Mouse (Mus musculus): ENCODE measurements at regions not wholly inside any gene's neighbourhood (a gene's known extent, or its start where the extent isn't known, plus 50 kb on each side); places are given as distances from the start of the nearest gene placed in this dataset.

- DNase-seq (ENCODE audit: low spot score) = no peak
Observed at GRCm38 (mm10) chr13:107539867-107540266, 504.4 kb upstream of the Smim15 start.

- DNase-seq (ENCODE audit: low spot score) = no peak
Observed at GRCm38 (mm10) chr13:107539326-107539725, 504.9 kb upstream of the Smim15 start.

GRCm38 (mm10) chr13:107535213-107535612, 509.0 kb upstream of the Smim15 start:
- DNase-seq (ENCODE audit: low spot score) = no peak

GRCm38 (mm10) chr13:107533323-107533722, 510.9 kb upstream of the Smim15 start:
- DNase-seq (ENCODE audit: low spot score) = no peak

GRCm38 (mm10) chr13:107531528-107531927, 509.6 kb upstream of the Kif2a start:
- DNase-seq (ENCODE audit: low spot score) = no peak

- DNase-seq (ENCODE audit: low spot score) = no peak
Observed at GRCm38 (mm10) chr13:107531026-107531425, 509.1 kb upstream of the Kif2a start.

- no peak for DNase-seq (ENCODE audit: low spot score)
Observed at GRCm38 (mm10) chr13:107530392-107530791, 508.5 kb upstream of the Kif2a start.

- no peak for DNase-seq (ENCODE audit: low spot score)
Observed at GRCm38 (mm10) chr13:107528724-107529456, 507.0 kb upstream of the Kif2a start.

GRCm38 (mm10) chr13:107522942-107523341, 501.0 kb upstream of the Kif2a start:
- no peak for DNase-seq (ENCODE audit: low spot score)

- no peak for DNase-seq (ENCODE audit: low spot score)
Observed at GRCm38 (mm10) chr13:107514236-107514635, 492.3 kb upstream of the Kif2a start.

GRCm38 (mm10) chr13:107513274-107514146, 491.6 kb upstream of the Kif2a start:
- no peak for DNase-seq (ENCODE audit: low spot score)

- DNase-seq (ENCODE audit: low spot score) = no peak
Observed at GRCm38 (mm10) chr13:107507336-107507735, 485.4 kb upstream of the Kif2a start.

GRCm38 (mm10) chr13:107506832-107507231, 484.9 kb upstream of the Kif2a start:
- no peak for DNase-seq (ENCODE audit: low spot score)

GRCm38 (mm10) chr13:107505318-107505717, 483.4 kb upstream of the Kif2a start:
- DNase-seq (ENCODE audit: low spot score) = no peak

- no peak for DNase-seq (ENCODE audit: low spot score)
Observed at GRCm38 (mm10) chr13:107502261-107502660, 480.3 kb upstream of the Kif2a start.

GRCm38 (mm10) chr13:107500776-107501489, 479.0 kb upstream of the Kif2a start:
- DNase-seq (ENCODE audit: low spot score) = no peak

GRCm38 (mm10) chr13:107499296-107499695, 477.4 kb upstream of the Kif2a start:
- no peak for DNase-seq (ENCODE audit: low spot score)

- DNase-seq (ENCODE audit: low spot score) = no peak
Observed at GRCm38 (mm10) chr13:107495161-107495732, 473.3 kb upstream of the Kif2a start.

- DNase-seq (ENCODE audit: low spot score) = peak; percentile 84
Observed at GRCm38 (mm10) chr13:107493765-107494164, 471.8 kb upstream of the Kif2a start.

- no peak for DNase-seq (ENCODE audit: low spot score)
Observed at GRCm38 (mm10) chr13:107492448-107492847, 470.5 kb upstream of the Kif2a start.

GRCm38 (mm10) chr13:107491423-107491822, 469.5 kb upstream of the Kif2a start:
- no peak for DNase-seq (ENCODE audit: low spot score)

GRCm38 (mm10) chr13:107485400-107486017, 463.6 kb upstream of the Kif2a start:
- no peak for DNase-seq (ENCODE audit: low spot score)
